Mouse (Mus musculus): Measurements from ENCODE around the gene Lrrc38.

Lrrc38 gene

GRCm38 (mm10) chr4:143350047-143351015 is 774 bp downstream of the Lrrc38 start:
- no peak for DNase-seq (ENCODE audit: low spot score)

GRCm38 (mm10) chr4:143352301-143352700 is 2.7 kb downstream of the Lrrc38 start:
- no peak for DNase-seq (ENCODE audit: low spot score)

GRCm38 (mm10) chr4:143361520-143361919 is 12.0 kb downstream of the Lrrc38 start:
- no peak for DNase-seq (ENCODE audit: low spot score)

GRCm38 (mm10) chr4:143366415-143367041 is 17.0 kb downstream of the Lrrc38 start:
- no peak for DNase-seq (ENCODE audit: low spot score)

GRCm38 (mm10) chr4:143379480-143379879 is 29.9 kb downstream of the Lrrc38 start:
- no peak for DNase-seq (ENCODE audit: low spot score)

- no peak for DNase-seq (ENCODE audit: low spot score)
These were observed 30.6 kb downstream of the Lrrc38 start for GRCm38 (mm10) chr4:143379931-143380715.

DNA sequence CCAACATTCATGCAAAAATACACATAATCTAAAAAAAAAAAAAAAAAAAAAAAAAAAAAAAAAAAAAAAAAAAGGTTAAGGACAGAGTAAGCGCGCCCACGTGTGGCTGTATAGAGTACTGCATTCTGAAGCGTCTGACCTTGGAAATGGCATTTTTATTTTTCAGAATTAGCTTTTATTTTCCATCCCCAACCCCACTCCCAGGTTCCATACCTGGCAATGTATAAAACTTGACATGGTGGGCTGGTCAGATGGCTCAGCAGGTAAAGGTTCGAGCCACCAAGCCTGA is 31.1 kb downstream of the Lrrc38 start:
- no peak for DNase-seq (ENCODE audit: low spot score)

GRCm38 (mm10) chr4:143382163-143382562 is 32.6 kb downstream of the Lrrc38 start:
- no peak for DNase-seq (ENCODE audit: low spot score)

DNA sequence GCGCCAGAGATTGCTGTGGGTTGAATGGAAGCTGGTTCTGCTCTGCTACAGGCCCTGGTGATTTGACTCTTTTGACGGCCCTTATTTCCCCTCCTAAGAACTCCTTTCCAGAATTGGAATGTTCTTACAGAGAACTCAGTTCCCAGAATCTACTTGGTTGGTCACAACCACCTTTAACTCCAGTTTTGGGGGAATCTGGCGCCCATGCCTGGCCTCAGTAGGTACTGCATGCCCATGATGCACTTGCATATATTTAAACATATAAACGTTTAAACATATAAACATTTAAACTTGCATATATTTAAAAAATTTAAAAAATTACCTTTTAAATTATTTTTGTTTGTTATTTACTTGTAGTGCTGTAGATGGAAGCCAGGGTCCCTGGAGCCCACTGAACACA is 34.1 kb downstream of the Lrrc38 start:
- DNase-seq (ENCODE audit: low spot score) = no peak

DNA sequence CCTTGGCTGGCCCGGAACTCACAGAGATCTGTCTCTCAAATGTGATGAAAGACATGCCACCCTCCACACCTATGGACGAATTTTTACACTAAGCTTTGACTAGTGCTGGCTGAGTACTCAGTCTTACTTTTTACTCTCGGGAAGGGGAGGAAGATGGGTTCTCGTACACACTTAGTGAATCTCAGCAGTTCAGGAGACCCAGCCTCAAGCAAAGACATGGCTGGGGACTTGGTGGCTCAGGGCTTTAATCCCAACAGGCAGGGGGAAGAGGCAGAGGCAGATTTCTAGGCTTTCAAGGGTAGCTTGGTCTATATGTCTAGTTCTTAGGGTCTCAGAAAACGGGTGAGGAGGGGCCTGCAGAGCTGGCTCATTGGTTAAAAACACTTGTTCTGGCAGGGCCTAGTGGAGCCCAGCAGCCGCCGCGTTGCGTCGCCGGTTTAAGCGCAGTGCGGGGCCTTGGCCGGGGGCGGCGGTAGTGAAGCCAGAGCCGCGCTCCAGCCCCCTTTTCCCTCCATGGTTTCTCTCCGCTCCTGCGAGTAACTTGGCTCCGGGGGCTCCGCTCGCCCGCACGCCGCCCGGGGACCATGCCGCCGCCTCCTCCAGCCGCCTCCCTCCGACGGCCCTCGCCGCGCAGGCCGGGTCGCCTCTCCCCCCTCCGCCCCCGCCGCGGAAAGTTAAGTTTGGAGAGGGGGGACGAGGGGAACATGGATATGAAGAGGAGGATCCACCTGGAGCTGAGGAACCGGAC is 39.6 kb downstream of the Lrrc38 start:
- DNase-seq (ENCODE audit: low spot score) = no peak

GRCm38 (mm10) chr4:143394181-143394580 is 44.6 kb downstream of the Lrrc38 start, which contains the start of gene Pramel1:
Gene Pramel1 (plus strand): TSS chr4:143394428.
- no peak for DNase-seq (ENCODE audit: low spot score)

DNA sequence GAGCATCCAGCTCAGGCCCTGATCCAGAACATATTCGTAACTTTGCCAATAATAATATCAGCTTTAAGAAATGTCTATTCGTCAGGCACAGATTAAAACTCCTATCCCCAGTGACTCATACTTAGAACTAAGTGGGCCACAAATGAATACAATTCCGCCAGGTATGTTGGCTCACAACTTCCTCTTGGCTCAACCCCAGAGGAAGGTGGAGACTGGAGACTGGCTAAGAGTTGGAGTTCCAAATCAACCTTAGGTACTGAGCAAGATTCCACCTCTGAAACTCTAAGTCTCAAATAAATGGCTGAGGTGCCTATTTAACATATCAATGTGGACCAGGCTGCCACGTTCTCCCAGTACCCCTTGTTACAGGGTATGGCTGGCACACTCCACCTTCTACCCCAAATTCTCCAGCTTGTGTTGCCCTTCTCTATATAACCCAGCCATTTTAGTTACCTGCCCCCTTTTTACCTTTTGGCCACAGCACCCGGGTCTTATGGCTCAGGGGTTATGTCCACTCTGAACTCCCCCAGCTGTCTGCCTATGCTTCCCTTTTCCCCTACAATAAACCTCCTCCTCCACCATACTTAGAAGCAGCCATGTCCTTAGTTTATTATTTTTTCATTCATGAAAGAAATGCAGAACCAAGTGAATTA is 62.1 kb downstream of the Lrrc38 start:
- no peak for DNase-seq (ENCODE audit: low spot score)

DNA sequence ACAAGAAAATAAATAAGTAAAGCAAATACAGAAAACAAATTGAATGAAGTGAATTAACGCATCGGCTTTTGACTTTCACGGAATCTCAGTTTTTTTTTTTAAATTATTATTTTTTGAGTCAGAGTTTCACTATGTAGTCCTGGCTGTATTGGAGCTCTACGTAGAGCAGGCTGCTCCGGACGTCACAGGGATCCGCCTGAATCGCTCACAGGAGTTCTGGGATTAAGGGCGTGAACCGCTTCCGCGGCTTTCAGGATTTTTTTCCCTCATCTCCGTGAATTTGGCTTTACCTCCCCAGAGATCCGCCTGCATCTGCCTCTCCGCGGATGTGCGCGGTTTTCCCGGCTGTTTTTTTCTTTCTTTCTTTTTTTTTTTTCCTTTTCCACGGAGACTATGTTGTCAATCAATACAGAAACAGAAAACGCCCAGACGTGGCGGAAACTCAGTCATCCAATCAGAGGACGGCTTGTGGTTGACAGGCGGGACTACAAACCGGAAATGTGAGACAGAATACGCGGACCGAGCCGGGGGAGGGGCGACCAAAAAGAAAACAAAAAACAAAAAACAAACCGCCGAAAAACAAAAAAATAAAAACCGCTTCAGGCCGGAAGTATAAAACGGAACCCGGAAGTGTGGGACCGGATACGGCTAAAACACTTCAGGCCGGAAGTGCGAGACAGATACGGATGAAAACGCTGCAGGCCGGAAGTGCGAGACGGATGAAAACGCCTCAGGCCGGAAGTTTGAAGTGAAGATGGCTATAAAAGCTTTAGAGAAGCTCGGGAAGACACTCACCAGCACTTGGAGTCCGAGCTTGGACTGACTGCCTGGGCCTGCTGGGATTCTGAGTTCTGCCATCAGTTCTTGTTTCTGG is 62.9 kb downstream of the Lrrc38 start, which contains the start of gene Pramef8:
Gene Pramef8, plus strand, starts transcription at position 208 of the 874 bp plus-strand sequence.
- DNase-seq (ENCODE audit: low spot score) = peak; percentile 60

DNA sequence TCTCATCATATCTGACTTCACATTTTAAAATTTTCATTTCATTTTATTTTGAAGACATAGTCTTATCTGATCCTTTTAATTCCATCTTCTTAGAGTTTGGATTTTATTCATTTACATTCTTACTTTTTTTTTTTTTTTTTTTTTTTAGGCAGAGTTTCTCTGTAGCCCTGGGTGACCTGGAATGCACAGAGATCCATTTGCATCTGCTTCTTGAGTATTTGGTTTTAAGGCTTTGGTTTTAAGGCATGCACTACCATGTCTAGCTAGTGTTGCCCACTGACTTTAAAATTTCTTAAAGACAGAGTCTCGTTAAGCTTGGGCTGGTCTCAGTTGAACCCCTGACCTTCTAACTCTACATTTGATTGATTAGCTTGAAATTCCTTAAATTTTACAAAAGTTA is 64.1 kb downstream of the Lrrc38 start:
- no peak for DNase-seq (ENCODE audit: low spot score)

GRCm38 (mm10) chr4:143414121-143414520 is 64.6 kb downstream of the Lrrc38 start:
- DNase-seq (ENCODE audit: low spot score) = no peak
